Mouse (Mus musculus): Measurements from ENCODE around the gene Mrps7. TPM values are rescaled to one million over a fixed set of nuclear protein-coding genes. Genes with fewer than 3 reads are reported as not detected.
A peak's percentile ranks its signal among the peaks of the same experiment; 100 is the strongest.

The Mrps7 gene
- 138 and 157 TPM in 2 replicates for total RNA-seq (2012; rRNA removed)
- 100 to 1,000 TPM; 106 to 199 TPM for polyA plus RNA-seq (2012; ENCODE audit: insufficient read depth in 1 of 2, insufficient read length in 2 of 2, low read depth in 1 of 2, low replicate concordance in 2 of 2, missing spikeins in 1 of 2)

DNA sequence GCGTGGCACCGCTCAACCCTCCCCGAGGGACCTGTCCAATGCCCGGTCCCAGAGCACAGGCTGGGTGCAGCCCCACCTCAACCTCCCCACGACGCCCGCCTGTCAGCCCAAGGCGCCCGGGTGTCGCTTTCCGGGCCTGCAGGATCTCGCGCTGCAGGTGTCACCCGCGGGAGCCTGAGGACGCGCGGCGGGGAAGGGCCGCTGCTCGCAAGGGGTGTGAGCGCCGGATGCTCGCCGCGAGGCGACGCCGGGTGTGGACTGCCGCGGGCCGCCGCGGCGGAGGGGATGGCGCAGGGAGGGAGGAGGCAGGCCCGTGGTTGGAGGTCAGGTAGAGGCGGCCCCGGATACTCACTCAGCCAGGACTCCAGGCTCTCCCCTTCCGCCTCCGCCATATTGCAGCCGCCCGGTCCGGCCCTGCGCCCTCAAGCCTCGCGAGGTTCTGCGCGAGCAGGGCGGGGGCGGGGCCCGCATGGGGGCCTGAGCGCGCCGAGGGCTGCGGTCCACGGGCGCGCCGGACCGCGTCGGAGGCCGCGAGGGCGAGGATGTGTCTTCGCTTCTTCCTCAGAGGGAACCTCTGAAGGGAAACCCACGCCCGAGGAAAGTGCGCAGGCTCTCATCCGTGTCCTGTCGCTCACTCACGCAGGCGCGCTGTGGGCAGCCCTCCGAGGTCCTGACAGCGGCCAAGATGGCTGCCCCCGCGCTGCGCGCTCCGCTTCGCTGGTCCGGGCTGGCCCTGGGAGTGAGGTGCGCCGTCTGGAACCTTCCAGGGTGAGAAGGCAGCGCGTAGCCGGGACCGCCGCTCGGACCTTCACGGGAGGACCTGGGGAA lies at the start of gene Mrps7, which contains the start of gene Gga3:
TSS of gene Mrps7 (plus strand) at position 450 of the 828 bp plus-strand sequence.
TSS of gene Gga3 (minus strand) at position 576 of the 828 bp plus-strand sequence.
- Histone ChIP-seq H3K4me3 (ENCODE audit: control insufficient read depth in 1 of 2, insufficient read depth in 1 of 2, low read depth in 2 of 2, low read length in 2 of 2) (peak within 1 kb of the TSS; percentile 75 to 84), H3K27ac (ENCODE audit: control insufficient read depth, low read depth, low read length) (peak within 1 kb of the TSS; percentile 87), H3K9me3 (replicated peaks; ENCODE audit: insufficient read depth, low read length) (no peaks in the 10 kb centered on the region), H3K9ac (ENCODE audit: control insufficient read depth, low read depth, low read length, poor library complexity, severe bottlenecking) (peak within 1 kb of the TSS; percentile 83), H3K4me1 (ENCODE audit: control insufficient read depth in 1 of 2, insufficient read depth in 2 of 2, low read length in 2 of 2) (peaks cover 9 to 39% of the 10 kb centered on the region in 2 experiments), H3K27me3 (ENCODE audit: control insufficient read depth in 1 of 2, insufficient read depth in 2 of 2, low read length in 2 of 2) (no peaks in the 10 kb centered on the region), H3K79me2 (ENCODE audit: control insufficient read depth, insufficient read depth, low read length, poor library complexity) (peaks cover 72% of the 10 kb centered on the region), H3K36me3 (ENCODE audit: control insufficient read depth in 1 of 2, insufficient read depth in 2 of 2, low read length in 2 of 2) (peaks cover 8 to 34% of the 10 kb centered on the region in 2 experiments)
- TF ChIP-seq MYC (IDR thresholded peaks at IDR 0.05; ENCODE audit: low read depth, low read length) (peak; percentile 45; the same call in 1 of the 2 replicates), TCF12 (IDR thresholded peaks at IDR 0.05; ENCODE audit: low read depth, low read length) (peak; percentile 92), GATA1 (IDR thresholded peaks at IDR 0.05; ENCODE audit: low read depth, low read length) (no peak), RCOR1 (IDR thresholded peaks at IDR 0.05; ENCODE audit: low read depth, low read length) (0 out of 2 replicates have a peak, but pooled peaks have one; percentile 8), UBTF (IDR thresholded peaks at IDR 0.05; ENCODE audit: borderline replicate concordance, insufficient read depth, low read depth, low read length) (peak; percentile 83; the same call in 1 of the 2 replicates), MYB (IDR thresholded peaks at IDR 0.05; ENCODE audit: low read depth, low read length) (no peak), CTCF (IDR thresholded peaks at IDR 0.05 in 2 of 3, conservative IDR thresholded peaks at IDR 0.05 in 1 of 3; ENCODE audit: control insufficient read depth in 1 of 3, insufficient read depth in 1 of 3, low read depth in 2 of 3, low read length in 3 of 3, poor library complexity in 1 of 3, severe bottlenecking in 1 of 3) (peak in 1 of 3 experiments; percentile 25; a peak in 2 of 6 replicates), TBP (IDR thresholded peaks at IDR 0.05; ENCODE audit: low read depth, low read length) (peak; percentile 94), ZMIZ1 (IDR thresholded peaks at IDR 0.05; ENCODE audit: low read depth, low read length) (peak; percentile 91), MXI1 (IDR thresholded peaks at IDR 0.05; ENCODE audit: low read depth, low read length) (peak; percentile 72), MEF2A (IDR thresholded peaks at IDR 0.05; ENCODE audit: extremely low read depth, insufficient replicate concordance, low read depth, low read length, poor library complexity, severe bottlenecking) (no peak), ELF1 (IDR thresholded peaks at IDR 0.05; ENCODE audit: low read depth, low read length) (peak; percentile 69; the same call in 1 of the 2 replicates), GABPA (IDR thresholded peaks at IDR 0.05; ENCODE audit: low read depth, low read length) (no peak), POLR2AphosphoS2 (IDR thresholded peaks at IDR 0.05; ENCODE audit: low read length) (peak; percentile 92), MAX (IDR thresholded peaks at IDR 0.05; ENCODE audit: low read length) (peak; percentile 100), MAZ (IDR thresholded peaks at IDR 0.05; ENCODE audit: low read depth, low read length) (peak; percentile 78; the same call in 1 of the 2 replicates), POLR2A (IDR thresholded peaks at IDR 0.05; ENCODE audit: control insufficient read depth in 1 of 2, insufficient read depth in 1 of 2, low read depth in 1 of 2, low read length in 2 of 2, poor library complexity in 1 of 2) (peak; percentile 90 to 91), CHD2 (IDR thresholded peaks at IDR 0.05; ENCODE audit: low read length) (peak; percentile 95), SIN3A (IDR thresholded peaks at IDR 0.05; ENCODE audit: low read length) (peak; percentile 90), USF2 (IDR thresholded peaks at IDR 0.05; ENCODE audit: borderline replicate concordance in 1 of 2, insufficient read depth in 1 of 2, low read depth in 1 of 2, low read length in 2 of 2) (no peak), ETS1 (IDR thresholded peaks at IDR 0.05; ENCODE audit: low read depth, low read length) (0 out of 2 replicates have a peak, but pooled peaks have one; percentile 20), CHD1 (IDR thresholded peaks at IDR 0.05; ENCODE audit: low read depth, low read length) (peak; percentile 82; the same call in 1 of the 2 replicates), HCFC1 (IDR thresholded peaks at IDR 0.05; ENCODE audit: low read depth, low read length) (peak; percentile 91), NRF1 (IDR thresholded peaks at IDR 0.05; ENCODE audit: insufficient read depth, low read depth, low read length, poor library complexity, severe bottlenecking) (peak; percentile 61), NELFE (IDR thresholded peaks at IDR 0.05; ENCODE audit: low read depth, low read length) (peak; percentile 93), SMC3 (IDR thresholded peaks at IDR 0.05; ENCODE audit: low read depth, low read length) (no peak)
- peak; percentile 95 for DNase-seq (ENCODE audit: low read depth, low spot score)

All from MEL (cell line).